Mouse (Mus musculus): Measurements from ENCODE around the gene Llph.
"Not testable (repeated sequence)": the region's sequence is repeated elsewhere in the genome, so short reads cannot be mapped to it uniquely, and the experiment has no call there.

Gene Llph

GRCm38 (mm10) chr10:120226871-120227661, at the start of gene Llph:
Gene Llph, plus strand, starts transcription at chr10:120227070.
- DNase-seq (ENCODE audit: extremely low spot score, low spot score): peak; percentile 86

GRCm38 (mm10) chr10:120182887-120183286, 44.0 kb upstream of the Llph start:
- DNase-seq (ENCODE audit: extremely low spot score, low spot score): no peak

DNA sequence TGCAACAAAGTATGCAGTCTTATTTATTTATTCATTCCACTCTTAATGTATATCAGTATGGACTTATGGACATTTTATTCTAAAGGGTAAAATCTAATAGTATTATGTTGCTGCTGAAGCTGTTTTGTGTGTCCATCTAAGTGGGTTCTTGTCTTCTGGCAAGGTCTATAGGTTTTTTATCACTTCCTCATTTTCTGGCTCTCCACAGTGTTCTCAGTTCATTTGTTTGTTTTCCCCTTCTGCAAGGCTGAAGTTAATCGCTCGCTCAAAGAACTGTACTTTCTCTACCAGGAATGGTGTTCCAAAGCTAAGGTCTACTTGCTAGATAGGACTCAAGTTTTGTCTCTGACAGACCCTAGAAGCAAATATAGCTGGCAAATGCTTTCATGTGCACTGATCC, 43.5 kb upstream of the Llph start:
- no peak for DNase-seq (ENCODE audit: extremely low spot score, low spot score)

DNA sequence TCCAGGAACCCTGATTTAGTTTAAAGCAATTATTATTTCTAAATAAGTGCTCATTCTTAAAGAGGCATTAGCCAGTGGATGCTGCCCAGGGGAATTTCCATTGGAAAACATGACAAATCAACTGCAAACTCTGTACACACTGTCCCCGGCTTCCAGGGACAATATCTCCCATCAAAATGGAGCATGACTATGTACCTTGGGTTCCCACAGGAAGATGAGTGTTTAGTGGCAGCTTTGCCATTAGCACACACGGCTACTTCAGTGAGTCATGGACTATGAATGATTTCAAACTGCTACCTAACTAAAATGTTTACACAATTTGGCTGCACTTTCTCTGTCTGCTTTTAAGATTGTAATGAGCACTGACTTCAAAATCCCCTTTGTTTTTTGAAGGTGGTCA, 38.4 kb upstream of the Llph start:
- DNase-seq (ENCODE audit: extremely low spot score, low spot score): no peak

DNA sequence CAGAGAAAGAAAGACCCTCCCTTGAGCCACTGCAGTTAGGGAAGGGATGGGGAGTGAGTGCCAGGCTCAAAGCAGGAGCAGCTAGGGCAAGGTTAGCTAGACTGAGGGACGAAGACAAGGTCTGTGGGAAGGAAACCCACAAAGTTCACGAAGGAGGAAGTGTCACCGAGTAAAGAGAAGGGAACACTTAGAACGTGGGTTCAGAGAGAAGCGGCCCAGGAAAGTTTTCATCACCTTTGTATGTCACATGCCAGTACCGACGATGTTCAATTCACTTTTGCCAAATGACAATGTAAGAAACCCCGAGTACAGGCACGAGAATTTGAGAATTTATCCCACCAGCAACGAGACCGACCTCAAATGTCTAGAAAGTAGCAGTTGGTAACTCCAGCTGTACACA, 37.6 kb upstream of the Llph start:
- DNase-seq (ENCODE audit: extremely low spot score, low spot score): no peak

DNA sequence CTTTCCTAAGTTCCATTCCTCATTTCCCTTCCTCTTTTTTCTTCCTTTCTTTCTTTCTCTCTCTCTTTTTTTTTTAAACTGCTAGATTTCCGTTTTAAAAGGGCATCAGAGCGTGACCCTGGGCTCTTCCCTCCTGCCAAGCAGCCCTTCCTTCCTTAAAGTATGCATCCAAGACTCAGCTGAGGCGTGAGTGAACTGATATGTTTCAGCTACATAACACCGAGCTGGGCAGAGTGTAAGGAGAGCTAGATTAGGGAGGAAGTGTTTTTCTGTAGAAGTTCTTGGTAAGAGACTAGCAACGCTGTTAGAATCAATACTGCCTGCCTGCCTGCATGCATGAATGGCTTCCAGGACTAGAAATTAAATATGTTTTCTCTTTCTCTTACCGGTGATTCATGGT, 37.1 kb upstream of the Llph start:
- DNase-seq (ENCODE audit: extremely low spot score, low spot score): no peak

DNA sequence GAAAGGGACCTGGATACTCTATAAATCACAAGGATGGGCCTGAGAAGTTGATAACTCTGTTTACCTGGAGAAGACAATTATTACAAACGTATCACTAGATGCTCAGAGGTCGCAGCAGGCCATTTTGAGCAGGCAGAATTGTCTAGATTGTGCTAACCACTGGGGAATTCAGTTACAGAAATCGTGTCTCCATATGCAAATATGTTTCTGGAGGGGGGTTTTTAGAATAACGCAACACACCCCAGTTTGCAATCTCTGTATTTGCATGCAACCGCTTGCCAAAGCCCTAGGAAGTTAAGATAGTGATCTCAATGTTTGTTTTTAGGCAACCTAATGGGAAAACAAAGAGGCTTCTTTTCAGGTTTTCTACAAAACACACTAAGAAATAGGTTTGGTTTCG, 35.7 kb upstream of the Llph start:
- no peak for DNase-seq (ENCODE audit: extremely low spot score, low spot score)

DNA sequence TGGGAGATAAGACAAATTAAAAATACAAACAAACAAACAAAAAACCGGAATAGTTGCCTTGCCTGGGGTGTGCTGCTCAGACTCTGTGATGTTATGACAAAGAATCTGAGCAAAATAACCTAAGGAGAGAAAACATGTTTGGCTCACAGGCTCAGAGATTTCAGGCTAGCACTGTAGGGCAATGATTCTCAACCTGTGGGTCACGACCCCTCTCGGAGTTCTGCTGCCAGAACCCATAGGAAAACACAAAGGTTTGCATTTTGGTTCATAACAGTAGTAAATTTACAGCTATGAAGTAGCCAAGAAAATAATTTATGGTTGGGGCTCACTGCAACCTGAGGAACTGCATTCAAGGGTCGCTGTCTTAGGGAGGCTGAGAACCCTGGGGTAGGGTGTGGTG, 34.6 kb upstream of the Llph start:
- no peak for DNase-seq (ENCODE audit: extremely low spot score, low spot score)

GRCm38 (mm10) chr10:120193255-120193654, 33.6 kb upstream of the Llph start:
- DNase-seq (ENCODE audit: extremely low spot score, low spot score): no peak

- no peak for DNase-seq (ENCODE audit: extremely low spot score, low spot score)
Measured at GRCm38 (mm10) chr10:120197061-120197835, 29.6 kb upstream of the Llph start.

DNA sequence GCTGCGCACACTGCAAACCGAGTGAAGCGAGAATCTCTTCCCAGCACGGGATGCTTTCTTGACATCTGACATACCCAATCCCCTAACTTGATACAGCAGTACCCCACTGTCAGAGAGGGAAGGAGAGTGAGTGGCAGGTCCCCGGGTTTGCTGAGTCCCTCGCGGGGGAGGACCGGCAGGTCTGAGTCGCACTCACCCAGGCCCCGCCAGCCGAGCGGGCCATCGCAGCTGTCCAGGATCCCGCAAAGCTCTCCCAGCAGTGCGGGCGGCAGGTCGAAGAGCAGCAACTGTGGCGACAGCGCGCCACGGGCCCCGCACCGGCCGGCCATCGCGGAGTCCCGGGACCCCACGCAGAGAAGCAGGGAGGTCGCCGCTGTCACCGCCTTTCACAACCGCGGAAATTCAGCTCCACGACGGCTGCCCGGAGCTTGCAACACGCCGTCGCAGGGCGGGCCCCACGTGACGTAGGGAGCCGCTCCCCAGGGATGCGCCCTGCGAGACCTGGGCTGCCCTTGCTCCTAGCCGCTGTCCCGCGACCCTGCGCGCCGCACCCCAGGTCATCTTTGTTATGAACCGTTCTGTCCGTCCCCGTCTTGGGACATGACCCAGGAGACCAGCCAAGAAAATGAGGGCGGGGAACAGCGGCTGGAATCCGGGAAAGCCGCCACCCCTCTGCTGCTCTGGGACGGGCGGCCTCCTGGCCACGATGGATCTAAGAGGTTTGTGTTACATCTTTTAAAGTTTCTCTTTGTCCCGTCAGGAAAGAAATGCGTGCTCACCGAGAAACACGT, 25.5 kb upstream of the Llph start, which contains the start of gene Tmbim4:
Tmbim4 (plus strand) TSS at position 460 of the 791 bp plus-strand sequence.
- peak; percentile 71 for DNase-seq (ENCODE audit: extremely low spot score, low spot score)

GRCm38 (mm10) chr10:120201961-120202402, 24.9 kb upstream of the Llph start, which contains the start of gene Irak3:
Gene Irak3, minus strand, starts transcription at chr10:120202130.
- peak; percentile 89 for DNase-seq (ENCODE audit: extremely low spot score, low spot score)

GRCm38 (mm10) chr10:120202467-120203250, 24.2 kb upstream of the Llph start:
- no peak for DNase-seq (ENCODE audit: extremely low spot score, low spot score)

DNA sequence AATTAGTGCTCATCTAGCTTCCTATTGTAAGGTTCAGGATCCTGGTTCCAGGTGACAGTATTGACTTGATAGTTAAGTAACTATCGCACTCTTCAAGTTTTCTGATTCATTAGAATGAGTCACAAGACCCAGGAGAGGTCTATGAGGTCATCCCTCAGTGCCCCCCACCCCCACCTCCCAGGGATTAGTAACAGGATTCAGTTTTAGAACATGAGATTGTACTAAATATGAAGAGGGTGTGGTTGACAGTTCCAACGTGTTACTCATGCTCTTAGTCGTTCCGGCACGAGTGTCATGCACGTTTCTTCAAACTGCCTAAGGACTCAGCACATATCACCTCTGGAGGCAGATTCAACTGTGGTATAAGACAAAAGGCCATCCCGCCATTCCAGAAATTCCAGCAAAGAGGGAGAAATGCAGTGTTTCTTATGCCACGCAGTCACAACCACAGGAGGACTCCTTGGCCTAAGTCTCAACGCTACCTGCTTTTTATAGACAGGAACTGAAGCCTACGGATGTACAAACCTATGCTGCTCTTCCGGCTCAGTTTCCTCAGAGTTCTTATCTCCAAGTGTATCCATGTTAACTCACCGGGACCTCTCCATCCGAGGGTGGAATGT, 22.2 kb upstream of the Llph start:
- no peak for DNase-seq (ENCODE audit: extremely low spot score, low spot score)

DNA sequence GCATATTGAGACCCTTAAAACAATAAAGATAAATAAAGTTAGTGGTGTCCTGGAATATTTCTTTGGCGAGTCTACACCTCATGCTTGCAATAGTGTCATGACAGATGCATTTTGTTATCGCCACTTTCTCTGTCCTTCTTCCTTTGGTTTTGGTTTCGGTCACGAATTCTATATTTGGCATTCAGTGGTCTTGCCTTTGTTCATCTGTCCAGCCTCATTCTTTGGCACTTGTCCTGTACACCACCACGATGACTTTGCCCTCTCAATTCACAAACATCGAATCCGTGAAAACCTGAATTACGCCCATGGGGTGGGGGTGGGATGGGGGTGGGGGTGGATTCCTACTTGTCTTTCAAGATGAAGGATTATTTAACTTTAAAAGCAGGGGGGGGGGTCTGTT, 18.9 kb upstream of the Llph start:
- DNase-seq (ENCODE audit: extremely low spot score, low spot score): no peak

GRCm38 (mm10) chr10:120208575-120209538, 18.0 kb upstream of the Llph start:
- peak; percentile 92 for DNase-seq (ENCODE audit: extremely low spot score, low spot score)

DNA sequence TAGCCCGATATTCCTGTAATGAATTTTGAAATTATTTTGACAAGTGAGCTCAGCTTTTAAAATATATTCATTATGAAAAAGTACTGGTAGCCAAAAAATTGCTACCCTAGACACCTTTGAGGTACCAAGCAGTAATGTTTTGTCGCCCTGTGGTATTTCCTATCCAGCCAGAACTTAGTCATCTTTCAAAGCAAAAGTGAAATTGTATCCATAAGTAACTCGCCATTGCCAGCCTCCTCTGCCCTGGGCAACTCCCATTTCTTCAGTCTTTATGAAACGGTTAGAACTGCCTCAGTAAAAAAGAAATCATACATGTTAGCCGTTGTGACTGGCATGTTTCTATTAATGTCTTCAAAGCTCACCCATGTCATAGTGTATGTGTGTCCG, 17.3 kb upstream of the Llph start:
- no peak for DNase-seq (ENCODE audit: extremely low spot score, low spot score)

DNA sequence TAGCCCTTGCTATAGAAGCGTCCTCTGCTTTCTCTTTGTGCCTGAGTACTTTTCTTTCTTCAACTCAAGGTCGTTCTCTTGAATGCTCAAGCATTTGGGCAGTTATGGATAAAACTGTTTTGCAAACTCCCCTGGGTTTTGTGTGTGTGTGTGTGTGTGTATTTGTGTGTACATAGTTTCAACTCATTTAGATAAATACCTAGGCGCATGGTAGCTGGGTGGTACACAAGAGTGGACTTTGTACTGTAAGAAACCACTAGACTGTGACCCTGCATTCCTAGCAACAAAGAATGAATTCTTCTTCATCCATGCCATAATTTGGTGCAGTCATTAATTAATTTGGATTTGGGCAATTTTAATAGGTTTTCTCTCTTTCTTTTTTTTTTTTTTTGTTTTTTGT, 16.8 kb upstream of the Llph start:
- no peak for DNase-seq (ENCODE audit: extremely low spot score, low spot score)

DNA sequence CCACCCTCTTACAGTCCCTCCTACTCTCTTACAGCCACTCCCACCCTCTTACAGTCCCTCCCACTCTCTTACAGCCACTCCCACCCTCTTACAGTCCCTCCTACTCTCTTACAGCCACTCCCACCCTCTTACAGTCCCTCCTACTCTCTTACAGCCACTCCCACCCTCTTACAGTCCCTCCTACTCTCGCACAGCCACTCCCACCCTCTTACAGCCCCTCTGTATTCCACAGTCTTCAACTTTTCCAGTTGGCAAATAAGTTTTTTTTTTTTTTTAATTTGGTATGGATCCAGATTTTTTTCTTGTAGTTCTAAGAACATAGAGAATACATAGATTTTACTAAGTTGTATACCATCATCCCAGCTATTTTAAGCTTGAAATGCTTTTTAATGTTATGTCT, 9.8 kb upstream of the Llph start:
- not testable (repeated sequence) for DNase-seq (ENCODE audit: extremely low spot score, low spot score)

Measured in neural tube, embryonic 10.5 days (tissue).